Mouse (Mus musculus): ENCODE data around the gene AC161166.1. TPM values are rescaled to one million over a fixed set of nuclear protein-coding genes. Genes with fewer than 3 reads are reported as not detected.

AC161166.1 gene
- polyA plus RNA-seq, 1 experiment from 2014 or later: 0.46 TPM

DNA sequence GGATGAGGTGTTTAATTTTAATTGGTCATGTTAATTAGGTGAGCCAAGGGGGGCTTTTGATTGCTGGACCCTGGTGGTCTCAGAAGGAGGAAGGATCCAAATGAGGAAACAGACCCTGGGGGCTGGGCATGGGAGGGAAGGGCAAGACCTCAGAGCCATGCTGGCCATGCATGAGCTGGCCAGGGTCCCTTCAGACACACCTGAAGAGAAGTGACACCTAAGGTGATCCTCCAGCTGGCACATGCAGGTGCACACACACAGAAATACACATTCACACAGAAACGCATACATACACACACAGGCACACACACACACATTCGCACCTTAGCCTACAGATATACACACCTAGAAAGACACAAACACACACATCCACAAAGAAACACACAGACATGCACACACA is 32.6 kb downstream of the AC161166.1 start:
- Histone ChIP-seq H3K4me2 (ENCODE audit: low read length) (no peak overlapping the region), H3K36me3 (ENCODE audit: control insufficient read depth, insufficient read depth, low read length) (no peaks in the 10 kb centered on the region), H3K27ac (ENCODE audit: low read depth) (no peak overlapping the region), H3K4me1 (replicated peaks; ENCODE audit: control insufficient read depth, insufficient read depth, low read length) (no peaks in the 10 kb centered on the region), H3K9ac (ENCODE audit: low read length) (no peak overlapping the region), H3K9me3 (ENCODE audit: control insufficient read depth, low read length) (0 out of 2 replicates have a peak, but pooled peaks cover 2% of the 10 kb centered on the region), H3K27me3 (replicated peaks; ENCODE audit: control insufficient read depth, insufficient read depth, low read length) (peaks cover 16% of the 10 kb centered on the region), H3K4me3 (ENCODE audit: low read depth, low read length) (no peak overlapping the region)
- DNase-seq (ENCODE audit: low spot score): no peak
- no peak for ATAC-seq (replicated peaks; ENCODE audit: low FRiP score, low TSS enrichment, low read depth)
- 100% methylated on average over 2 of the region's 2 CpGs for WGBS

DNA sequence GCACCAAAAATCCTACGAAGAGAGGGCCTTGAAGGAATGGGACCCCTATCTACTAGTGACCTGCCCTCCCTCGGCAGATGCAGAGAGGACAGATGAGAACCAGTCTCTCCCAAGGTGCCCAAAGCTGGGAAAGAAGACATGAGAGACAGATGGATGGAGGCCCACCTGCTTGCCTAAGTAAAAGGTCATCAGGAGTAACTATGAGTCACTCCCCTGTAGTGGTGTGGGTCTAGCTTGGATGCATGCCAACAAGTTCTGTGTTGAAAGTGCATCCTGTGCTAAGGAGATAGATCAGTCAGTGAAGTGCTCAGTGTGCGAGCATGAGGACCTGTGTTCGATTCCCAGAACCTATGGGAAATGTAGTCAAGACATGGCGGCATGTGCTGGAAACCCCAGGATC is 33.3 kb downstream of the AC161166.1 start:
- 0 out of 2 replicates have a peak, but pooled peaks cover 2% of the 10 kb centered on the region for H3K9me3 ChIP-seq (ENCODE audit: control insufficient read depth, low read length)
- no peaks in the 10 kb centered on the region for H3K4me1 ChIP-seq (replicated peaks; ENCODE audit: control insufficient read depth, insufficient read depth, low read length)
- no peak overlapping the region for H3K4me2 ChIP-seq (ENCODE audit: low read length)
- H3K27me3 ChIP-seq (replicated peaks; ENCODE audit: control insufficient read depth, insufficient read depth, low read length): peaks cover 16% of the 10 kb centered on the region
- H3K9ac ChIP-seq (ENCODE audit: low read length): no peak overlapping the region
- H3K4me3 ChIP-seq (ENCODE audit: low read depth, low read length): no peak overlapping the region
- DNase-seq (ENCODE audit: low spot score) (no peak), ATAC-seq (replicated peaks; ENCODE audit: low FRiP score, low TSS enrichment, low read depth) (no peak)
- H3K27ac ChIP-seq (ENCODE audit: low read depth): no peak overlapping the region
- 88% methylated on average over 5 of the region's 5 CpGs for WGBS
- no peaks in the 10 kb centered on the region for H3K36me3 ChIP-seq (ENCODE audit: control insufficient read depth, insufficient read depth, low read length)

DNA sequence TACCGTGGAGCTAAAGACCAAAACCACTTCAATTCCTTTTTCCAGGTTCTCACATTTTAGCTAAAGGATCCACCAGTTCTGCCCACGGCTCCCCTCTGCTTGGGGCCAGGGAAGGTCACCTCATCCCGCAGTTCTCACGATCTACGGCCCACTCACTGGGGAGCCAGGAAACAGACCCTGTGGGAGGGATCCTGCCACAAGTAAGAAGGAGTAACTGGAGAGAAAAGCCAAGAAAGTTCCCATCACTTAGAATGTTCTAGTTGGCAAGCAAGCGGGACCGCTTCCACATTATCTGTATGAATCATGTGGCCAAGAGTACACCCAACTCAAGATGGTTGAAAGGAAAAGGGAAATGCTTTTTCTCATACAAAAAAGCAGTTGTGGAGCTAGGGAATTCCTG is 35.4 kb downstream of the AC161166.1 start:
- WGBS: 89% methylated on average over 7 of the region's 7 CpGs
- no peak overlapping the region for H3K9ac ChIP-seq (ENCODE audit: low read length)
- DNase-seq (ENCODE audit: low spot score): no peak

DNA sequence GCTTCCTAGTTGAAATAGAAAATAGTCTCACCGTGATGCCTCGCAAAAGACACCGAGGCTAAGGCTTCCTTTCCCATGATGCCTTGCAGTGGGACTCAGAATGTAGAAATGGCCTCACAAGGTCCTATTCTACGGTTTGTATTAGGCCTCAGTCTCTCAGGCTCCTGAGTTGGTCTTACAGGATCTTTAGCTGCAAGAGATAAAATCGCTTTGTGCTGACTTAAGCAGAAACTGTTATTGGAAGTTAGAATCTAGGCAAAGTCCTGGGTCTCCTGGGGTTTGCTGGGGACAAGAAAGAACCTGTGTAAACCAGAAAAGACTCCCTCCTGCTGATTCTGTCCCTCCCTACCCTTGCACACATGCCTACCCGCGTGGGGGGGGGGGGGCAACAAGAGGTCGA is 35.9 kb downstream of the AC161166.1 start:
- H3K27ac ChIP-seq (ENCODE audit: low read depth): no peak overlapping the region
- no peaks in the 10 kb centered on the region for H3K36me3 ChIP-seq (ENCODE audit: control insufficient read depth, insufficient read depth, low read length)
- H3K9ac ChIP-seq (ENCODE audit: low read length): no peak overlapping the region
- DNase-seq (ENCODE audit: low spot score) (no peak), ATAC-seq (replicated peaks; ENCODE audit: low FRiP score, low TSS enrichment, low read depth) (no peak)
- 0 out of 2 replicates have a peak, but pooled peaks cover 2% of the 10 kb centered on the region for H3K9me3 ChIP-seq (ENCODE audit: control insufficient read depth, low read length)
- H3K4me2 ChIP-seq (ENCODE audit: low read length): no peak overlapping the region
- WGBS: 82% methylated on average over 8 of the region's 8 CpGs
- H3K27me3 ChIP-seq (replicated peaks; ENCODE audit: control insufficient read depth, insufficient read depth, low read length): peaks cover 5% of the 10 kb centered on the region; the same call in 1 of the 2 replicates
- H3K4me3 ChIP-seq (ENCODE audit: low read depth, low read length): no peak overlapping the region
- H3K4me1 ChIP-seq (replicated peaks; ENCODE audit: control insufficient read depth, insufficient read depth, low read length): no peaks in the 10 kb centered on the region

More for the DNA sequence above, 35.4 kb downstream of the AC161166.1 start:
- no peak for ATAC-seq (replicated peaks; ENCODE audit: low FRiP score, low TSS enrichment, low read depth)
- Histone ChIP-seq H3K4me1 (replicated peaks; ENCODE audit: control insufficient read depth, insufficient read depth, low read length) (no peaks in the 10 kb centered on the region), H3K36me3 (ENCODE audit: control insufficient read depth, insufficient read depth, low read length) (no peaks in the 10 kb centered on the region), H3K4me2 (ENCODE audit: low read length) (no peak overlapping the region), H3K27me3 (replicated peaks; ENCODE audit: control insufficient read depth, insufficient read depth, low read length) (peaks cover 5% of the 10 kb centered on the region; the same call in 1 of the 2 replicates), H3K9me3 (ENCODE audit: control insufficient read depth, low read length) (0 out of 2 replicates have a peak, but pooled peaks cover 2% of the 10 kb centered on the region), H3K27ac (ENCODE audit: low read depth) (no peak overlapping the region), H3K4me3 (ENCODE audit: low read depth, low read length) (no peak overlapping the region)

DNA sequence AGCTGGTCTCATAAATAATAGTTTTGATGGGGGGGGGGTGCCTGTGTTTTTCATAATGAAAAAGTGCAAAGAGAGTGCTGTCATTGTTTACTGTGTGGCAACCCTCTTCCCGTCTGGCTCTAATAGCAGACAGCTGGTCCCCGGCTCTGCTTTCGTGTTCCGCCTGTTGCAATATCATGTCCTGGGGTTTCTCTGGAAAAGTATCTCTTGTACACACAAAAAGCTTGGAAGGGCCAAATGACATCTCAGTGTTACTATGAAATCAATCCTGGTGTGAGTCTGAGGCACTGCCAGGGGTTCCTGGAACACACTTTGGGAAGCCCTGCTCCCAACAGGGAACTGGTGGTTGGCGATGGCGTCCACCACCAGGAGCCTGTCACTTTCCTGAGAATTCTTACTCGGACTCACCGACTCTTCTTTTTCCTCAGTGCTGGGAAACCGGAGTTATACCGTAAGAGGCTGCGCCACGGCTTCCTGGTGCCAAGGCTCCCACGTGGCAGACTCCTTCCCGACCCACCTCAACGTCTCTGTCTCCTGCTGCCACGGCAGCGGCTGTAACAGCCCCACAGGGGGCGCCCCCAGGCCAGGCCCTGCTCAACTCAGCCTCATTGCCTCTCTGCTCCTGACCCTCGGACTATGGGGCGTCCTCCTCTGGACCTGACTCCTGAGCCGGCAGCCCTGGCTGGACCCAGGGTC is 37.3 kb downstream of the AC161166.1 start:
- no peak overlapping the region for H3K4me3 ChIP-seq (ENCODE audit: low read depth, low read length)
- no peak overlapping the region for H3K4me2 ChIP-seq (ENCODE audit: low read length)
- H3K27me3 ChIP-seq (replicated peaks; ENCODE audit: control insufficient read depth, insufficient read depth, low read length): no peaks in the 10 kb centered on the region
- DNase-seq (ENCODE audit: low spot score) (no peak), ATAC-seq (replicated peaks; ENCODE audit: low FRiP score, low TSS enrichment, low read depth) (no peak)
- WGBS: 42% methylated on average over 21 of the region's 21 CpGs
- H3K9me3 ChIP-seq (ENCODE audit: control insufficient read depth, low read length): 0 out of 2 replicates have a peak, but pooled peaks cover 2% of the 10 kb centered on the region
- H3K27ac ChIP-seq (ENCODE audit: low read depth): no peak overlapping the region
- no peaks in the 10 kb centered on the region for H3K36me3 ChIP-seq (ENCODE audit: control insufficient read depth, insufficient read depth, low read length)
- H3K4me1 ChIP-seq (replicated peaks; ENCODE audit: control insufficient read depth, insufficient read depth, low read length): no peaks in the 10 kb centered on the region
- no peak overlapping the region for H3K9ac ChIP-seq (ENCODE audit: low read length)

DNA sequence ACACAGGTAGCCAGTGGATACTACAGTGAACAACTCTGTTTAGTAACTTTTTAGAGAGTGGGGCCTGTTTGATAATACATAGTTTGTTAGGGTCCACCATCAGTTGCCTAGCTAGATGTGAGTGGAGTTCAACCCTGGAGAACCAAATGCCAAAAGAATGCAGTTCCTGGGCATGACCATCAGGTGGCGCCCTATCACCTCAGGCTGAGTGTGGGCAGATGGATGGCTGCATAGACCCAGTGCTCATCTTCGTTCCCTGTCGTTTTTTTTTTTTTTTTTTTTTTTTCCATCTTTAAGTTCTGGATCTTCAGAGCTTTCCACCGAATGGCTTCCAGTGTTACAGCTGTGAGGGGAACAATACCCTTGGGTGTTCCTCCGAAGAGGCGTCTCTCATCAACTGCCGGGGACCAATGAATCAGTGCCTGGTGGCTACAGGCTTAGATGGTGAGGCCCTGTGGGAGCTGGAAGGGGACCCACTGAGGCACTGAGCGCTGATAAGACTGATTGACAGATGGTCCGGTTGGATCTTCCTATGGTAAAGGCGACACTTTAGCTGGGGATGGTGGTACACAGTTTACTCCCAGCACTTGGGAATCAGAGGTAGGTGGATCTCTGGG is 38.2 kb downstream of the AC161166.1 start:
- Histone ChIP-seq H3K27ac (ENCODE audit: low read depth) (no peak overlapping the region), H3K27me3 (replicated peaks; ENCODE audit: control insufficient read depth, insufficient read depth, low read length) (no peaks in the 10 kb centered on the region), H3K4me3 (ENCODE audit: low read depth, low read length) (no peak overlapping the region), H3K36me3 (ENCODE audit: control insufficient read depth, insufficient read depth, low read length) (no peaks in the 10 kb centered on the region), H3K4me2 (ENCODE audit: low read length) (no peak overlapping the region), H3K4me1 (replicated peaks; ENCODE audit: control insufficient read depth, insufficient read depth, low read length) (no peaks in the 10 kb centered on the region), H3K9ac (ENCODE audit: low read length) (no peak overlapping the region), H3K9me3 (ENCODE audit: control insufficient read depth, low read length) (0 out of 2 replicates have a peak, but pooled peaks cover 2% of the 10 kb centered on the region)
- 57% methylated on average over 10 of the region's 10 CpGs for WGBS
- peak; percentile 78 for DNase-seq (ENCODE audit: low spot score)
- peak; percentile 52 for ATAC-seq (replicated peaks; ENCODE audit: low FRiP score, low TSS enrichment, low read depth)

DNA sequence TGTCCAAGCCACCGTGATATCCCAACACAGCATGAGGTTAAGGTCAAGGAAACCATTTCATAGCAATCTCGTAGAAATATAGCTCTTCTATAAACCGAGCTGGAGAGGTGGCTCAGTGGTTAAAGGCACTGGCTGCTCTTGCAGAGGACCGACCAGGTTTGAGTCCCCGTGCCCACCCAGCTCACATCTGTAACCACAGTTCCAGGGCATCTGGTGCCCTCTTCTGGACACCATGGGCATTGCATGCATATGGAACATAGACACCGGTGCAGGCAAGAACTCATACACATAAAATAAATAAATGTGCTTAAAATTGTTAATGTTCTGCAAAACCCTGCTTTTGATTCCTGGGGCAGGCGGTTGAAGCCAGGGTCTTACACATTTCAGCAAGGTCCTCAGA is 39.3 kb downstream of the AC161166.1 start:
- Histone ChIP-seq H3K9ac (ENCODE audit: low read length) (no peak overlapping the region), H3K27me3 (replicated peaks; ENCODE audit: control insufficient read depth, insufficient read depth, low read length) (no peaks in the 10 kb centered on the region), H3K4me3 (ENCODE audit: low read depth, low read length) (no peak overlapping the region), H3K4me1 (replicated peaks; ENCODE audit: control insufficient read depth, insufficient read depth, low read length) (no peaks in the 10 kb centered on the region), H3K4me2 (ENCODE audit: low read length) (no peak overlapping the region), H3K9me3 (ENCODE audit: control insufficient read depth, low read length) (0 out of 2 replicates have a peak, but pooled peaks cover 2% of the 10 kb centered on the region), H3K27ac (ENCODE audit: low read depth) (no peak overlapping the region), H3K36me3 (ENCODE audit: control insufficient read depth, insufficient read depth, low read length) (no peaks in the 10 kb centered on the region)
- no peak for ATAC-seq (replicated peaks; ENCODE audit: low FRiP score, low TSS enrichment, low read depth)
- WGBS: 79% methylated on average over 7 of the region's 7 CpGs
- DNase-seq (ENCODE audit: low spot score): no peak

DNA sequence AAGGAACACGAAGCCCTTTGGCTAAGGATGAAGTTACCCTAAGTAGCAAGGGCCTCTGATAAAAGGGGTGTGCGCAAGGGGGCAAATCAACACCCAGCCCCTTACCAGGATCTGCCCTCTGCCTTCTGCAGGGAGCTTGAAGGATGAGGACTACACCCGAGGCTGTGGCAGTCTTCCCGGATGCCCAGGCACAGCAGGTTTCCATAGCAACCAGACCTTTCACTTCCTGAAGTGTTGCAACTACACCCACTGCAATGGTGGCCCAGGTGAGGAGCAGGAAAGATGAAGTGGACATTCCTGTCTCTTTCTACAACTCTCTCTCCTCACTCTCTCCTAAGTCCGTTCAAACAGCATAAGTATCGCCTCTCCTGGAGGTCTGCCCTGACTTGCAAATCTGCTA is 39.8 kb downstream of the AC161166.1 start:
- no peaks in the 10 kb centered on the region for H3K4me1 ChIP-seq (replicated peaks; ENCODE audit: control insufficient read depth, insufficient read depth, low read length)
- DNase-seq (ENCODE audit: low spot score) (no peak), ATAC-seq (replicated peaks; ENCODE audit: low FRiP score, low TSS enrichment, low read depth) (no peak)
- no peak overlapping the region for H3K27ac ChIP-seq (ENCODE audit: low read depth)
- H3K4me3 ChIP-seq (ENCODE audit: low read depth, low read length): no peak overlapping the region
- H3K4me2 ChIP-seq (ENCODE audit: low read length): no peak overlapping the region
- no peak overlapping the region for H3K9ac ChIP-seq (ENCODE audit: low read length)
- 71% methylated on average over 6 of the region's 6 CpGs for WGBS
- no peaks in the 10 kb centered on the region for H3K27me3 ChIP-seq (replicated peaks; ENCODE audit: control insufficient read depth, insufficient read depth, low read length)
- H3K36me3 ChIP-seq (ENCODE audit: control insufficient read depth, insufficient read depth, low read length): no peaks in the 10 kb centered on the region
- H3K9me3 ChIP-seq (ENCODE audit: control insufficient read depth, low read length): no peaks in the 10 kb centered on the region

Measured in intestine, embryonic 14.5 days (tissue).